Mouse (Mus musculus) Patski (cell line): Measurements from ENCODE around the gene Ppih. TPM values are rescaled to one million over a fixed set of nuclear protein-coding genes. Genes with fewer than 3 reads are reported as not detected.

Experiments used
- ATAC-seq: fragments of 100-300 bp; one replicate; pipeline ENCODE4 v1.8.0; 2021
- CTCF ChIA-PET: fragments of 350-600 bp; sonication (Branson Sonifier 250); formaldehyde crosslinking; loops from one replicate; lab custom pipeline; 2022; ENCODE audit warnings: inconsistent platforms; lab: Charles Lee
- POLR2A ChIA-PET: fragments of 350-600 bp; sonication (Branson Sonifier 250); formaldehyde crosslinking; loops from one replicate; lab custom pipeline; 2022; ENCODE audit warnings: antibody characterized with exemption, inconsistent platforms; lab: Charles Lee
- DNase-seq: peaks from one replicate; pipeline ENCODE4 v3.0.0-alpha.2; 2011; ENCODE audit warnings: low read depth, low spot score
- H3K27me3 ChIP-seq: fragments of 371-371 bp; one replicate; pipeline ENCODE4 v1.5.1; 2021
- CTCF ChIP-seq: fragments of 100-300 bp; IDR thresholded peaks from one replicate; pipeline ENCODE4 v1.5.1; 2021
- in situ Hi-C: fragments of 300-500 bp; cut with MboI; formaldehyde crosslinking; loops from 3 replicates; pipeline ENCODE4 v1.11.1; 2018; ENCODE audit warnings: low pct_unique_long_range_greater_than_20kb, mixed read lengths
- polyA plus RNA-seq: library from polyadenylated mRNA; unstranded; gene quantifications from one replicate; pipeline ENCODE4 v1.2.3, GENCODE M21; 2021

The Ppih gene
- polyA plus RNA-seq, 1 experiment from 2014 or later: 10.5 TPM

DNA sequence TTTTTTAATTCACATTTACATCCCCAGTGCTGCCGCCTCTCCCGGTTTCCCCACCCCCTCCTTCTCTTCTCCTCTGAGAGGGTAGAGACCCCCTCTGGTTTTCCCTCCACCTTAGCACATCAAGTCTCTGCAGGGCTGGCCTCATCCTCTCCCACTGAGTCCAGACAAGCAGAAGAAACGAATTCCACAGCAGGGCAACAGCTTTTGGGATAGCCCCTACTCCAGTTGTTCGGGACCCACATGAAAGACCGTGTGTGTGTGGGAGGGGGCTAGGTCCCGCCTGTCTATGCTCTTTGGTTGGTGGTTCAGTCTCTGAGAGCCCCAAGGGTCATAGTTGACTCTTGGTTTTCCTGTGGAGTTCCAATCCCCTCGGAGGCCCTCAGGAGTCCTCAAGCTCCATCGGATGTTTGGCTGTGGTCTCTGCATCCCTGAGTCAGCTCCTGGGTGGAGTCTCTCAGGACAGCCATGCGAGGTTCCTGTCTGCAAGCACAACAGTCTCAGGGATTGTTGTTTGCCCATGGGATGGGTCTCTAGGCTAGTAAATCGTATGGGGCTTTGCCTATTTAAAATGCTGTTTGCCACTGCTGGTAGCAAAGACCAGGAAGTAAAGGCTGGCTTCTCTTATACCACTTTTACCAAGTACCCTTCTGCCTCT lies 677 bp upstream of the Ppih start:
- DNase-seq: no peak
- in situ Hi-C loops: no loop called here
- POLR2A ChIA-PET: interaction anchor here (0.6 to 0.7 kb wide), 2 partner anchors 21 to 145 kb away, joined by 3 to 4 read pairs; no protein-coding TSS in a partner anchor
- no peaks in the 10 kb centered on the region for H3K27me3 ChIP-seq
- CTCF ChIA-PET: interaction anchor here (1.9 kb wide), 1 partner anchor 17 kb away, joined by 7 read pairs; no protein-coding TSS in a partner anchor
- TF ChIP-seq CTCF: no peak
- ATAC-seq: no peak

DNA sequence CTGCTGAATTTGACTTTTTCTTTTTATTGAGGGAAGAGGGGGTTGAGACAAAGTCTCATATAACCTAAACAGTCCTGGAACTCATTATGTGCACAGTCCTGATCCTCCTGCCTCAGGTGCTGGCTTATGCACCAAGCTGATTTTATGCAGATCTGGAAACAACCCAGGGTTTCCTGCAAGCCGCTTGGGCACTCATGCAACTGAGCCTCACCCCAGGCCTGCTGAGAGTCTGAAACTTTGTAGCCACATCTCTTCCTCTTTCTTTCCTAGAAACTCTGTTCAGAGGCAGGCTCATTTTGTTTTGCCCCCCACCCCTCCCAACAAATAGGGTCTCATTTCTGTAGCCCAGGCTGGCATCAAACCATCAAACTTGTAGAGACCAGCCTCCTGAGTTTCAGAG lies 6.6 kb downstream of the Ppih start:
- CTCF ChIA-PET: interaction anchor here (1.4 kb wide), 2 partner anchors 9 to 11 kb away, joined by 3 to 4 read pairs; no protein-coding TSS in a partner anchor
- POLR2A ChIA-PET: no interaction called here
- no peak for TF ChIP-seq CTCF
- in situ Hi-C loops: no loop called here
- H3K27me3 ChIP-seq: no peaks in the 10 kb centered on the region
- ATAC-seq (no peak), DNase-seq (no peak)

DNA sequence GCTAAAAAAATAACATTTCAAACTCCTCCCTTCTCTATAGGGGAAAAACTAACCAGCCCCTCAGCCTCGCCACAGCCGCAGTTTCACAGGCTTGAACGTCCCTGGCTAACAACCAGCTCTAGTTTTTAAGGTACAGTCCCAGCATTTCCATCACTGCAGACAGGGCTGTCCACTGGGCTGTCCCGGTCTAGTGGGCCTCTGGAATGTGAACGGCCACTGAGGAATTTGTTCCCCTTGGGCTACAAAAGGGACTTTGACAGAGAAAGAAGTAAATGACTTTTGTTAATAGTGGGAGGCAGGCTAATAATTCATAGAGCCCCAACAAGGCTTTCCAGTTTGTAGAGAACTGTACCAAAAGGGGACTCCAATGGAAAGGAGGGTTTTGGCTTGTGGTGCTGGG lies 14.9 kb downstream of the Ppih start:
- in situ Hi-C loops: no loop called here
- H3K27me3 ChIP-seq: no peaks in the 10 kb centered on the region
- peak; percentile 58 for DNase-seq
- POLR2A ChIA-PET: no interaction called here
- ATAC-seq: peak; percentile 69
- CTCF ChIA-PET: interaction anchor here (1.0 to 1.5 kb wide), 4 partner anchors 8 to 60 kb away, joined by 3 to 5 read pairs (median 4); no protein-coding TSS in a partner anchor
- no peak for TF ChIP-seq CTCF

DNA sequence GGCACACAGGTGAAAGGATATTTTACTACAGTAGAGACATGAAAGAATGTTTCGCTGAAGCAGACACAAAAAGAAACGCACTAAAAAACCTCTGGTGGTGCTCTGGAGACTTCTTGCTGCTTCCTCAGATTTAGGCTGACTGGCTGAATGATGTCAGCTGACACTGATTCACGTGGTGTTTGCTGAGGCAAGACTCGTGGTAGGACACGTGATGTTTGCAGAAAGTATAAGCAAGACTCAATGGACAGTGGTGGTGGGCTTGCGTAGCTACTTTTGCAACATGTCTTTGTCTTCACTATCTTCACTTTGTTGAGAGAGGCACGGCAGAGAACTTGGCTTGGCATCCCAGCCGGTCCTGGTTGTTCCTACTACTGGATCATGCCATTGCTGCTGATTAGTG lies 17.1 kb downstream of the Ppih start:
- ATAC-seq (no peak), DNase-seq (no peak)
- CTCF ChIA-PET: no interaction called here
- no peak for TF ChIP-seq CTCF
- POLR2A ChIA-PET: no interaction called here
- H3K27me3 ChIP-seq: no peaks in the 10 kb centered on the region
- in situ Hi-C loops: no loop called here

DNA sequence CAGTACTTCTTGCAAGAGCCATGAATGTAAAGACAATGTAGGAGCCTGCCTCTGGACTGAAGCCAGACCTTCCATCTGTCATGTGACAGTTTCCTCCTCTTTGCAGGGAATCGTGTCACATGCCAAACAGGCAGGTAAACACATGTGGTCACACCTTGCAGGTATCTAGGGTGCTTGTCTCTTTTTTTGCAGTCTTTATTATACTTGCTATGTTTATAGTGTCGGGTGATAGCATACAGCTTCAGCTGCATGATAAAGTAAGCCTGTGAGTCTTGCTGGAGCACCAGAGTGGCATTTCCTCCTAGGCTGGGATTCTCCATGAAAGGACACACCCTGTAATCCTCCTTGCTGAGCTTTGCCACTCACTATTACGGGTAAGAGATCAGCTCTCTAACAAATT lies 18.6 kb downstream of the Ppih start:
- CTCF ChIA-PET: interaction anchor here (0.8 kb wide), 1 partner anchor 49 kb away, joined by 3 read pairs; no protein-coding TSS in a partner anchor
- in situ Hi-C loops: no loop called here
- no peak for TF ChIP-seq CTCF
- POLR2A ChIA-PET: interaction anchor here (0.6 kb wide), 1 partner anchor 1318 kb away, joined by 4 read pairs; no protein-coding TSS in a partner anchor
- no peaks in the 10 kb centered on the region for H3K27me3 ChIP-seq
- no peak for DNase-seq
- no peak for ATAC-seq

DNA sequence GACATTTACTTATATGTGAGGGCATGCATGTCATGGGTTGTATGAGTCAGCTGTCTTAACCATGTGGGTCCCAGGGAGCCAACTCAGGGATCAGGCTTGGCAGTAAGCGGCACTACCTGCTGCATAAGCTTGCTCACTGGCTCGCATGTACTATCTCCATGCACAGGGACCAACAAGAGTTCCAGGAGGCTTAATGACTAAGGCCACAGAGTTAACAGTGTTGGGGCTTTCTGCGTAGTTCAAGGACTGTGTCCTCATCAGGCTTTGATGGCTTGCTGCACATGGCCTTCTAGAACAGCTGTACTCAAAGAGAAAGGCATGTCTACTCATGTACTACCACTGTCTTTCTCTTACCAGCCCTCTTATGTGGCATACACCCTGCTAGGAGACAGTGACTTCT lies 19.6 kb downstream of the Ppih start:
- ChIA-PET POLR2A (no interaction called here), CTCF (interaction anchor here (0.8 kb wide), 1 partner anchor 48 kb away, joined by 3 read pairs; no protein-coding TSS in a partner anchor)
- DNase-seq (no peak), ATAC-seq (no peak)
- in situ Hi-C loops: no loop called here
- H3K27me3 ChIP-seq: no peaks in the 10 kb centered on the region
- TF ChIP-seq CTCF: no peak

DNA sequence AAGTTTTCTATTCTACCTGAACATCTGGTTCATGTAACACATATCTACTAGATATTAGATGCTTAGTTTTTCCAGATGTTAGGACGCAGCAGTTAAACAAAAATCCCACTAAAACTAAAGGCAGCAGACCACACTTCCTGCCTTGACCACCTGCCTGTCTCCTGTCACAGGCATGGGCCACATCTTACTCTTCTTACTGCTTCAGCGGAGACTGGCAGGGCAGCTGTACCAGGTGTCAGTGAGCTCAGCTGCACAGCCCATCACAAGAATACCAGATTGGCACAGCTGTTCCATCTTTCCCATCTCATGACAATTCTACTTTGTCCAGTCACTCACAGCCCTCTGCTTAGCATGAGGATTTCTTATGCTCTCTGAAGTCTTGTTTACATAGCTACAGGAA lies 23.0 kb downstream of the Ppih start:
- no peaks in the 10 kb centered on the region for H3K27me3 ChIP-seq
- DNase-seq (no peak), ATAC-seq (no peak)
- ChIA-PET CTCF (interaction anchor here (0.9 kb wide), 1 partner anchor 41 kb away, joined by 3 read pairs; no protein-coding TSS in a partner anchor), POLR2A (no interaction called here)
- in situ Hi-C loops: no loop called here
- TF ChIP-seq CTCF: no peak

DNA sequence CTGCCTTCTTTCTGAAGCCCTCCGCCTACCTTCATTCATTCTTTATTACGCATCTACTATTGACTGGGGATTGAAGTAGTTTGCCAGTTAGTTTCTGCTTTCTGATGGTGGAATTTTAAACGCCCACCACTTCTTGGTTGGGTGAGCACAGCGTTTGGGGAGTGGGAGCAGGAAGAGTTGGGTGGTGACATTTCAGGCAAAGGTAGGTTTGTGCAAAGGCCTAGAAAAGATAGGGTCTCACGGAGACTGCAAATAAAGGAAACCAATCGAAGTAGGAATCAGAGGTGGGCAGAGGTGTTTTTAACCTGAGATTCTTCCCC lies 25.3 kb downstream of the Ppih start:
- no peaks in the 10 kb centered on the region for H3K27me3 ChIP-seq
- no peak for DNase-seq

DNA sequence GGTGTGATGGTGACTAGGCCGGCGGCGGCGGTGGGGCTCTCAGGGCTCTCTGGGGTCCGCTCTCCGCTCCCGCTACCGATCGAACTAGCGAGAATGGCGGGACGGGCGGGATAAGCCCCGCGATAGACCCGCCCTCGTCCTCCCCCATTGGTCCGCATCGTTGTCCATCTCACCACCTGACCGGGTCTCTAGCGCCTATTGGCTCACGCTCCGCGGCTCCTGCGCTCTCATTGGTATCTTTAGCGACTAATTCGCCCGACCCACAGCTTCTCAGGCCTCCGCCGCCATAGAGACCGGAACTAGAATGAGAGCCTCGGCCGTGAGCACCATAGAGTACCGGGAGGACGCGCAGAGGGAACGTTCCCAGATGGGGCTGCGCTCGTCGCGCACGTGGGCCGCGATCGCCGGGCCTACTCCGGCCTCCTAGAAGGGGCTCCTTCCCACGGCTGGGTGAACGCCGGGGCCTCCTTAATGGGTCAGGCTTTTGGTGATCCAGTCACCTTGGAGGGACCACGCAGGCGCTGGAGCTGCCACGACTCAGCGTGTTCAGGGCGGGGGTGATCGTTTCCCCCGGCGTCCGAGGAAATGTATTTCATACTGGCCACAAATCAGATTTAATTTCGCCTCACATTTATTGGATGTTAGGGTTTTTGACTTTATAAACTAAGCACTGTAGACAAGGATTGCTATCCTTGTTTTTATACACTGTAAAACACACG lies 25.8 kb downstream of the Ppih start, which contains the start of gene Ybx1:
Gene Ybx1, minus strand, starts transcription at position 190 of the 719 bp plus-strand sequence.
- no peak for TF ChIP-seq CTCF
- ATAC-seq (peak; percentile 95), DNase-seq (peak; percentile 90)
- ChIA-PET POLR2A (no interaction called here), CTCF (interaction anchor here (1.4 kb wide), 1 partner anchor 10 kb away, joined by 3 read pairs; no protein-coding TSS in a partner anchor)
- in situ Hi-C loops: loop anchor here (5.0 kb wide), 1 partner anchor 47 kb away; no protein-coding TSS in a partner anchor
- no peaks in the 10 kb centered on the region for H3K27me3 ChIP-seq

More for the DNA sequence above, 25.3 kb downstream of the Ppih start:
- no peak for ATAC-seq
- TF ChIP-seq CTCF: no peak
- ChIA-PET POLR2A (no interaction called here), CTCF (interaction anchor here (1.4 kb wide), 1 partner anchor 10 kb away, joined by 3 read pairs; no protein-coding TSS in a partner anchor)
- in situ Hi-C loops: no loop called here

DNA sequence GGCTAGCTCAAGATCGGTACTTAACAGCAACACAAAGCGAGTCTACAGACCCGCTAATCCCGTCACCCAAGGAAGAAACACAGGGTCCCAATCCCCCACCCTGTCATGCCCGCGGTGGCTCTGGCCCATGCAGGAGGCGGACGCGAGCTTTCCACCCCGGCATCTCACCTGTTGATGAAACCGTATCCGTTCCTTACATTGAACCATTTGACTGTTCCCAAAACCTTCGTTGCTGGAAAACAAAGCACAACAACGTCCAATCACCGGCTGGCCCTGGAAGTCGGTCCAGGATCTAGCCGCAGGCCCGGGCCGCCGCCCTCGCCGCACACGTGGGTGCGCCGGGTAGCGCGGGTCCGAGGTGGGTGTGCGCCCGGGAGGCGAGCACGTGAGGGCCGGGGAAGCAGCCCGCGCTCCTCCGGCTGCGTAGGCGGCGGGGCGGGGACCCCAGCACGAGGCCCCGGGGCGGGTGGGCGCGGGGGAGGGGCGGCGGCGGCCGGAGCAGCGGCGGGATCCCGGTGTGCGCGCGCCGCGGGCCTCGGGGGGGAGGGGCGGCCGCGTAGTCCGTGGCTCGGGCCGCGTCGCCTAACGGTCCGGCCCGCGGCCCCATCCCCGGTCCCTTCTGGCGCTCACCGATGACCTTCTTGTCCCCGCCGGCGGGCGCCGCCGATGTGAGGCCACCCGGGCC lies 26.6 kb downstream of the Ppih start:
- no peak for TF ChIP-seq CTCF
- no peaks in the 10 kb centered on the region for H3K27me3 ChIP-seq
- ChIA-PET CTCF (interaction anchor here (1.2 to 1.4 kb wide), 2 partner anchors 41 to 48 kb away, joined by 3 read pairs; no protein-coding TSS in a partner anchor), POLR2A (interaction anchor here (0.6 to 1.2 kb wide), 2 partner anchors 15 to 47 kb away, joined by 3 read pairs; no protein-coding TSS in a partner anchor)
- in situ Hi-C loops: loop anchor here (5.0 kb wide), 1 partner anchor 46 kb away; no protein-coding TSS in a partner anchor
- DNase-seq: no peak
- ATAC-seq: peak; percentile 25
